Mouse (Mus musculus) CD8-positive naive resting alpha-beta T cell, adult 57 days (primary cell): ENCODE measurements around the gene Skint7. TPM values are rescaled to one million over a fixed set of nuclear protein-coding genes. Genes with fewer than 3 reads are reported as not detected.

ENCODE experiments used
- total RNA-seq: library from RNA; stranded (reverse); gene quantifications from one replicate; pipeline ENCODE4 v1.2.4, GENCODE M21; 2023

The Skint7 gene
- total RNA-seq, result not detected

GRCm38 (mm10) chr4:111972623-111973022 is at the start of gene Skint7:
TSS of gene Skint7 (plus strand) at chr4:111972923.

GRCm38 (mm10) chr4:112005969-112006368 is 33.2 kb downstream of the Skint7 start, which contains the start of gene Skint1:
TSS of gene Skint1 (plus strand) at chr4:112006269.

Other genes with a start within 250 kb of the Skint7 start
- not detected for gene Slc5a9, start 70.0 kb upstream of the Skint7 start, total RNA-seq
- not detected for gene Skint8, start 53.5 kb upstream of the Skint7 start, total RNA-seq
- not detected for gene Skint1, start 33.3 kb downstream of the Skint7 start, total RNA-seq
- not detected for gene Skint4, start 99.1 kb downstream of the Skint7 start, total RNA-seq